Mouse (Mus musculus) neutrophil, adult 83 days (primary cell): Measurements from ENCODE around the gene Rab21. TPM values are rescaled to one million over a fixed set of nuclear protein-coding genes. Genes with fewer than 3 reads are reported as not detected.

ENCODE experiments used
- total RNA-seq, 2 experiments: library from RNA; stranded (reverse); gene quantifications; one replicate each; pipeline ENCODE4 v1.2.4; 2023

Rab21 gene
- total RNA-seq: 10 to 100 TPM; 59.7 to 60.6 TPM

GRCm38 (mm10) chr10:115315473-115316171, at the start of gene Rab21:
TSS of gene Rab21 (minus strand) at chr10:115315594.

GRCm38 (mm10) chr10:115361840-115362622, 46.6 kb upstream of the Rab21 start, which contains the start of gene Tmem19:
TSS of gene Tmem19 (minus strand) at chr10:115362501.

GRCm38 (mm10) chr10:115251088-115251934, 64.1 kb downstream of the Rab21 start, which contains the start of gene Tbc1d15:
TSS of gene Tbc1d15 (minus strand) at chr10:115251467.

Other genes with a start within 250 kb of the Rab21 start
- gene Tph2, start 130.6 kb downstream of the Rab21 start, total RNA-seq: not detected
- 10 to 100 TPM; 81.9 to 90.3 TPM for gene Tbc1d15, start 64.1 kb downstream of the Rab21 start, total RNA-seq
- gene Tmem19, start 46.9 kb upstream of the Rab21 start, total RNA-seq: 10 to 100 TPM; 22.8 to 24.5 TPM
- 1 to 10 TPM; 5.1 to 5.3 TPM for gene Thap2, start 68.8 kb upstream of the Rab21 start, total RNA-seq
- 10 to 100 TPM; 49.0 to 63.1 TPM for gene Zfc3h1, start 69.4 kb upstream of the Rab21 start, total RNA-seq